Mouse (Mus musculus) embryonic fibroblast, embryonic 13.5 days (primary cell): ENCODE measurements around the gene Rsc1a1.

Experiments
- CTCF ChIP-seq: IDR thresholded peaks from 2 replicates; pipeline ENCODE4 v1.5.1; 2011; ENCODE audit warnings: mild to moderate bottlenecking, control low read depth, low read length, moderate library complexity, borderline replicate concordance; ENCODE audit not compliant: insufficient read depth
- POLR2A ChIP-seq: IDR thresholded peaks from 2 replicates; pipeline ENCODE4 v1.6.1; 2011; ENCODE audit warnings: low read depth, mild to moderate bottlenecking, control low read depth, low read length, moderate library complexity

DNA sequence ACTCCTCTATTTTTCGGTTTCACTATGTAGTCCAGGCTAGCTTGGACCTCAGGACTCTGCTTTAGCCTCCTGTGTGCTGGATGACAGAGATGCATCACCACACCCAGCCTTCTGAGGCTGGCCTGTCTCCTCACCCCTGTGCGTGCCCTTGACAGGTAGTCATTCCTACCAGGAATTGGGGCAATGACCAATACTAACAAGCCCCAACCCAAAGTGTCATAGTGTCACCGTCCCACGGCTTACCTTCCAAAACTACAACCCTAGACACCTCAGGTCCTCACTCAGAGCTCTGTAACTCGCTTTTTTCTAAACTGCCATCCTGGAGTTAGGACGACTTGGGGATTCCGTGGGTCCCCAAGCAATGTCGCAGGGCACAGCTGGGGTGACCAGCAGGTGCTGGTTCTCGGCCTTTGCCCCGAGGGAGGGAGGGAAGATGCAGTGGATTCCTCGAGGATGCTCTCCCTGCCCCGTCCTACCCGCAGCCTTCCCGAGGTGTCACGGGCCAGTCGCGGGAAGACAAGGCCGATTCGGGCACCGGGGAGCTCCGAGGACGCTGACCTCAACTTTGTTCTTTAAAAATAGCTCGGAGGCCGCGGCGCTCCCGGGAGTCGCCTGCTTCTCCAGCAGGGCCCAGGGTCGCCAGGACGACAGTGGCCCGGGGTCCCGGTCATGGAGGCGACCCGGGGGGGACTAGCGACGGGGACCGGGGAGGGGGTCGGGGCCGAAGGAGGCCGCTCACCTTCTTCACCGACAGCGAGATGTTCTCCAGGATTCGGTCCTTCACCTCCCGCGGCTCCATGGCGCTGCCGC lies 22.1 kb downstream of the Rsc1a1 start:
- TF ChIP-seq POLR2A = no peak
- TF ChIP-seq CTCF = no peak
